Mouse (Mus musculus): ENCODE results near the gene Prss40.

DNA sequence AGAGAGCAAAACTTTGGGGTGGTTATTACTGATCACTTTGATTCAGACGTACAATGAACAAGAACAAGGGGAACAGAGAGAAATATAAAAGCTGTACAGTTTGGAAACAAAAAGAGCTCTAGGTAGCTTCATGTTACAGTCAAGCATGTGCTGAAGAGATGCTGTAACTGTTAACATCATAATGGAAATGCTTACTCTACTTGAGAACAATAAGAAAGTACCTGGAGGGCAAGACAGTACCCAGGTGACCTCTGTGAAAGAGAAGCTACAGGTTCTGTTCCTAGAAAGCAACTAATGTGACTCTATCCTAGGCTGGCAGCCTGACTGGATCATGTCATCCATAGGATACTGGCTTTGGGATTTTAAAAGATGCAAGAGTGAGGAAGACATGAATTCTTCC, 13.7 kb downstream of the Prss40 start:
- TF ChIP-seq POLR2A (IDR thresholded peaks at IDR 0.05; ENCODE audit: insufficient read depth, low read depth, low read length) (no peak), CTCF (IDR thresholded peaks at IDR 0.05; ENCODE audit: insufficient read depth, low read depth, low read length) (no peak)

All from olfactory bulb, adult 2 months (tissue).